Mouse (Mus musculus) T-helper 2 cell (primary cell): ENCODE results near the gene Wdr38.

Experiments
- in situ Hi-C: fragments of 300-600 bp; cut with MboI, MseI; formaldehyde crosslinking; loops from one replicate; pipeline ENCODE4 v1.15.1; 2025; ENCODE audit warnings: high pct_unique_total_duplicates

Wdr38 gene

DNA sequence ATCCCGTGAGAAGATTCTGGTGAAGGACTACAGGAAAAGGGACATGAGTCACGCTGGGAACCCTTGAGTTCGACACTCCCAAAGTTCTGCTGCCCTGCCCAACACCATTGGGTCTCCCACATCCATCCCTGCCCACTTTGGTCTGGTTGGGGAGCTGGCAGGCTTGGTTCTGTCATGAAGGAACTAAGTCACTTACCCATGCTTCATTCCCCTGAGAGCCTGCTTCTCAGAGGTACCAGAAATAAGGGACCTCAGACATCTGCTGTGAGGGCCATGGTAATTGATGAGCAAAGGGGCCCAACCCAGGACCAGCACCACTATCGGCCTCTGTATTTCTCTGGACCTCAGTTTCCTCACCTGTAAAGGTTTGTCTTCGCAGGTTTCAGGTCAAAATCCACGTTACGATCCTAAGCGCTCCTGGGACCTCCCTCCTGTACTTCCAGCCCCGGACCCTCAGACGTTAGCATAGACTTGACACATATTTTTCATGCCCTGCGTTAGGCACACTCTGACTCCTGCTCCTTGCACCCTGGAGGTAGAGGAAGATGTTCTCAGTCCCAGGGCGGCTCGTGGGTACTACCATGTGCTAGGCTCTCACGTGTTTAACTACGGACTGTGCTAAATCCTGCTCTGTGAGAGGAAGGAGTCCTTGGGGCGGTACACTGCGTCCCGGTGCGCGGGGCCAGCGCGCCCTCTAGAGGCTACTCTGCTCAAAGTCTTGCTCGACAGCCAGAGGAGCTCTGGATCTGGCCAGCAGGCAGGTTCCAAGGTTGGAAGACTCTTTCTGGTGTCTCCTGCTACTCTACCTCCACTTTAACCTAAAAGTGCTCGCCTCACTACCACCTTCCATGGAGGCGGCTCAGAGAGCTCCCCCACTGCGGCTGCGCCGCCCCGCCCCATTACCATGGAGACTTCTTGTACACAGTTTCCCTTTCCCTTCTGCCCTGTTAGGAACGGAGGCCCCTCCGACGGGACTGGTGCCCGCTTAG is at the start of gene Wdr38:
TSS of gene Wdr38 (plus strand) at position 91 of the 989 bp plus-strand sequence.
- in situ Hi-C loops = loop anchor here (5.0 to 10.0 kb wide), 2 partner anchors 65 to 203 kb away; partner anchors contain the start of gene Olfml2a

GRCm38 (mm10) chr2:38947566-38947965 is 49.7 kb upstream of the Wdr38 start:
- in situ Hi-C loops = no loop called here

- in situ Hi-C loops = no loop called here
Measured at GRCm38 (mm10) chr2:38950281-38950719, 47.0 kb upstream of the Wdr38 start.

GRCm38 (mm10) chr2:38953152-38953883 is 44.0 kb upstream of the Wdr38 start:
- in situ Hi-C loops = no loop called here

- in situ Hi-C loops = no loop called here
Measured at GRCm38 (mm10) chr2:38956062-38956461, 41.2 kb upstream of the Wdr38 start.

DNA sequence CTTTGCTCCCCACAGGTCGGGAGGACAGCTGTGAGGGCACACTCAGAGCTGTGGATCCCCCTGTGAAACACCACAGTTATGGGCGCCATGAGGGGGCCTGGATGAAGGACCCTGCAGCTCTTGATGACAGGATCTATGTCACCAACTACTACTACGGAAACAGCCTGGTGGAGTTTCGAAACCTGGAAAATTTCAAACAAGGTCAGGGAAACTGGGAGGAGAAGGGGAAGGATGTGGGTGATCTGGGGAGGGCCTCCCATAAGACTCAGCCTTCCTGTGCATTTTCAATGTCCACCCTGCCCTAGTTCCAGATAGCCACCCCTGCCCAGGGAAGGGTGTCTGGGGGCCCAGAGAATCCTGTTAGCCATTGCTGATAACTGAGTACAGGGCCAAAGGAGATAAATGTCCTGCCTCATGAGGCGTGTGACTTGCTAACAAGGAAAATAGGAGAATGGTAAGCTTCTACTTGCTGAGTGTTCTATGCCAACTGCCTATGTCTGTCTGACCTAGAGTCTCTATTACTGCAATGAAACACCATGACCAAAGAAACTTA is 39.5 kb upstream of the Wdr38 start:
- in situ Hi-C loops = no loop called here

- in situ Hi-C loops = no loop called here
Measured at GRCm38 (mm10) chr2:38964198-38964597, 33.1 kb upstream of the Wdr38 start.

DNA sequence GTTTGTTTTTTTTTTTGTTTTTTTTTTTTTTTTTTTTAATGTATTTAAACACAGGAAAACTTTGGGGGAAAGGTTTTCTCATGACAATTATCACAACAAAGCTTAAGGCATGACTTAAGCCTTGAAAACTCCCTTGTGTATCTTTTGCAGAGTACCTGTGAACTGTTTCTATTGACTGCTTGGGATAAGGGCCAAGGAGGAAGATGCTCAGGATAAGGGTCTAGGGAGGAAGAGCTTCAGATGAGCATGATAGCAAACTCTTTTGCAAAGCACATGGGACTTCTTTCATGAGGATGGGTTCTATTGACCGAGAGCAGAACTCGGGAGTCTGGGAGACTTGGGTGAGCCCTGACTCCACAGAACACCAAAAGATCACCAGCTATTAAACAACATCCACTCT is 27.6 kb upstream of the Wdr38 start:
- in situ Hi-C loops = no loop called here

GRCm38 (mm10) chr2:38970057-38970456 is 27.2 kb upstream of the Wdr38 start:
- in situ Hi-C loops = no loop called here

DNA sequence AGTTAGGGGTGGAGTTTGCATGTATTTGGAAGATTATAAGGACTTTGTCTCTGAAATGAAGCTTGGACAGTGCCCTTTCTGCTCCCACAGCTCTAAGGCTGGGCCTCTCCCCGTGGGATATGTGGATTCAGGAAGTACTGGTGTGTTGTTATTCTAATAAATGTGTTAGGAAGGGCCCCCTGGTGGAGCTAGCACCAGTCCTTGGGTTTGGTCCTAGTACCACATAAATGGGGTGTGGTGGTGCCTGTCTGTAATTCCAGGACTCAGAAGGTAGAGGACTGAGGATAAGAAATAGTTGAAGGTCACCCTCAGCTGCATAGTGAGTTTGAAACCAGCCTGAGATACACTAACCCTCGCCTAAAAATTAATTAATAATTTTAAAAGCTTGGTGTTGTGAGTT is 24.1 kb upstream of the Wdr38 start:
- in situ Hi-C loops = no loop called here

DNA sequence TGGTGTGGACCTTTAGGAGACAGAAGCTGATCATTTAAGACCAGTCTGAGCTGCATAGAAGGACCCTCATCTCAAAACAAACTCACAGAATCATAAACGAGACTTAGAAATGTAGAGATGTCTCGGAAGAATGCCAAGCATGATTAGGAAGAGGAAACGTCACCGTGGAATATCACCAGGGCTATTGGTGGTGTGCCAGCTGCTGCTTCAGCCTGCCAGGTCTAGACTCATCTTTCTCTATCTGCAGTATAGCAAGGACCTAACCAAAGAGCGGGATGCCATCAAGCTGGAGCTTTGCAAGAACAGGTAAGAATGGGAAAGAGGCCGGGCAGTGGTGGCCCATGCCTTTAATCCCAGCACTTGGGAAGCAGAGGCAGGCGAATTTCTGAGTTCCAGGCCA is 23.6 kb upstream of the Wdr38 start:
- in situ Hi-C loops = no loop called here

- in situ Hi-C loops = no loop called here
Measured at GRCm38 (mm10) chr2:38974171-38974570, 23.1 kb upstream of the Wdr38 start.

- in situ Hi-C loops = no loop called here
Measured at GRCm38 (mm10) chr2:38975181-38975580, 22.1 kb upstream of the Wdr38 start.

DNA sequence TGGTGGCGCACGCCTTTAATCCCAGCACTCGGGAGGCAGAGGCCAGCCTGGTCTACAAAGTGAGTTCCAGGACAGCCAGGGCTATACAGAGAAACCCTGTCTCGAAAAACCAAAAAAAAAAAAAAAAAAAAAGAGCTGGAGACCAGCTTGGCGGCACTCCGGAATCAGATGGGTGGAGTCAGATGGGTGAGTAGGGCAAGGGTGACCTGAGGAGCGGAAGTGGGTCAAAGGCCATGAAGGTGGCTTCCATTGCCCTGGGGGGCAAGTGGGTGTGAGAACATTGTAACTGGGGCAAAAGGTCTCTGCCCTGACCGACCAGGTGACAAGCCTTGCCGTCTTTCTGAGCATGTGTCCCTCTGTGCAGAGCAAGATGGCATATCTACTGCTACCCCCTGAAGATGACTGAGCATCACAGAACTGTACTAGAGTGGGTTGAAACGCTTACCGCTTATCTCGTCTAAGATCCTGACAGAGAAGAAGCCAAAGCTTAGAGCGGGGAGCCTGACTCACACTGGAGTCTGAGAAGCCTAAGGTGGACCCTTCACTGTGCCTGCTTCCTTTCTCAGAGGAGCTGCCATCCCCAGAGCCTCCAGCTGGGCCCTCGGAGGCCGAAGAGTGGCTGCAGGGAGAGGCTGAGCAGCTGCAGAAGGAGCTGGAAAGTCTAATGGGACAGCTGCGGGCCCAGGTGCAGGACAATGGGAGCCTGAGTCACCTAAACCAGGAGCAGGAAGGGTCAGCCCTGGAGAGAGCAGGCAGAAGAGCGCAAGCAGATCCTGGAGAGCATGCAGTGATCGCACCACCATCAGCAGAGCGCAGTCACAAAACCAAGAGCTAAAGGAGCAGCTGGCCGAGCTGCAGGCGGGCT is 21.1 kb upstream of the Wdr38 start:
- in situ Hi-C loops = no loop called here

DNA sequence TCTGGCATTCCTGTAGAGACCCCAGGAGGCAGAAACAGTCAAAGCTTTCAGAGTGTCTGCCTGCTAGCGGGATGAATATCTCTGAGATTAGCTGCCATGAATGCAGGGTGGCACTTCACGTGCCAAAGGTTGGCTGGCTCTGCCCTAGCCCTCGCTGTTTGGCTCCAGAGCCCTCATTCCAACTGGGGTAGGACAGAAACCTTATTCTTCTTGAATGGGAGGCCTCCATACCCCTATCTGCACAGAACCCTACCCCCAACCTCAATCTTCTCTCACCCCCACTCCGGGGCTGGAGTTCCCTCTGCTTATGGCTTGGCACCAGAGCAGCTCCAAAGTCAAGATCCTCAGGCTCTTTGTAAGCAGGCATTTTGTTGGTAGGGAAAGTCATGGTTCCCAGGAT is 19.4 kb upstream of the Wdr38 start:
- in situ Hi-C loops = no loop called here

GRCm38 (mm10) chr2:38983456-38983855 is 13.8 kb upstream of the Wdr38 start:
- in situ Hi-C loops = no loop called here

DNA sequence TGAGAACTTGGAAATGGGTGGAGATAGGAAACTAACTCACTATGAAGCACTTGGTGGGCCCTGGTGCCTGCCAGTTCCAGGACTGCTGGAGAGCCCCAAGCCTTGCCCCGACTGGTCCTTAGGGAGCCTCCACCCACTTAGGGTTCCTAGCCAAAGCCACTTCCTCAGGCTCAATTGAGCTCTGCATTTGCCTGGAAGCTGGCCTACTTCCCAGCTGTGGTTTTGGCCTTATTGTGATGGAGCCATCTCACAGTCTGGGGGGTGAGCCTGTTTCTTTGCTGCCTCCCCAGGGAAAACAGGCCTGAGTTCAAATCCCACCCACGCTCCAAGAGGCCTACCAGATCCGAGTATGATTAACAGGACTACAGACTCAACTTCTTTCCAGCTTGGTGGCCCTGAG is 10.7 kb upstream of the Wdr38 start:
- in situ Hi-C loops = no loop called here

DNA sequence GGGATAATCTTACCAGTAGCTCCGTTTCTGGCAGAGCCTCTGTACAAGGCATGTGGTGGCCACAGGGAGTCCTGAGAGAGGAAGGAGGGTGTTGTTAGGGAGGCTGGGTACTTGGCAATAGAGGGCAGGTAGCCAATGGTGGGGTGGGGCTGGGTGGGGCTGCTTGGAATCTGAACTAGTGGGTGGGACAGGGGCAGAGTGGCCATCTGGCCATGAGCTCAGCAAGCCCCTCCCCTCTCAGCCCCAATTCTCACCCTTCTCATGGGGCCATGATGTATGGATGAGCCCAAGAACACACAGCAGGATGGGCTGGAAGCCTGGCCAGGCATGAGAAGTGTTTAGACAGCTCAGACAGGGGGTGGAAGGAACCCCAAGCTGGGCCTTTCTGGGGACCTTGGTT is 9.9 kb upstream of the Wdr38 start:
- in situ Hi-C loops = no loop called here

- in situ Hi-C loops = no loop called here
Measured at GRCm38 (mm10) chr2:38987803-38988510, 9.3 kb upstream of the Wdr38 start.

GRCm38 (mm10) chr2:38988929-38989328 is 8.3 kb upstream of the Wdr38 start:
- in situ Hi-C loops = no loop called here

- in situ Hi-C loops = loop anchor here (10.0 kb wide), 1 partner anchor 197 kb away; no protein-coding TSS in a partner anchor
Measured at GRCm38 (mm10) chr2:38992004-38992403, 5.3 kb upstream of the Wdr38 start.
